Mouse (Mus musculus): Measurements from ENCODE around the gene Alpi.

- no peak for TF ChIP-seq GATA1 (IDR thresholded peaks at IDR 0.05; ENCODE audit: borderline replicate concordance, low read length)
- TF ChIP-seq FLI1 (IDR thresholded peaks at IDR 0.05; ENCODE audit: low read length), result no peak
Measured at GRCm38 (mm10) chr1:87114784-87115183, 13.4 kb upstream of the Alpi start.

Measured in megakaryocyte, embryonic 14.5 days (primary cell).